Mouse (Mus musculus): Measurements from ENCODE around the gene Ankk1.

The Ankk1 gene

GRCm38 (mm10) chr9:49426921-49427320 lies at the start of gene Ankk1:
TSS of gene Ankk1 (minus strand) at chr9:49427021.
- no peak for DNase-seq

- DNase-seq: no peak
Observed at GRCm38 (mm10) chr9:49472126-49472525, 45.3 kb upstream of the Ankk1 start.

- DNase-seq: no peak
Observed at GRCm38 (mm10) chr9:49470946-49471345, 44.1 kb upstream of the Ankk1 start.

GRCm38 (mm10) chr9:49470006-49470405 lies 43.2 kb upstream of the Ankk1 start:
- no peak for DNase-seq

- DNase-seq: no peak
Observed at GRCm38 (mm10) chr9:49456136-49456535, 29.3 kb upstream of the Ankk1 start.

GRCm38 (mm10) chr9:49452396-49452795 lies 25.6 kb upstream of the Ankk1 start:
- DNase-seq: no peak

GRCm38 (mm10) chr9:49450491-49450890 lies 23.7 kb upstream of the Ankk1 start:
- DNase-seq: no peak

GRCm38 (mm10) chr9:49442621-49443020 lies 15.8 kb upstream of the Ankk1 start:
- DNase-seq: no peak

- no peak for DNase-seq
Observed at GRCm38 (mm10) chr9:49427478-49427877, 657 bp upstream of the Ankk1 start.

GRCm38 (mm10) chr9:49425585-49425984 lies 1.2 kb downstream of the Ankk1 start:
- DNase-seq: no peak

- DNase-seq: no peak
Observed at GRCm38 (mm10) chr9:49423866-49424265, 3.0 kb downstream of the Ankk1 start.

GRCm38 (mm10) chr9:49410621-49411020 lies 16.2 kb downstream of the Ankk1 start:
- no peak for DNase-seq

- DNase-seq: no peak
Observed at GRCm38 (mm10) chr9:49407028-49407427, 19.8 kb downstream of the Ankk1 start.

GRCm38 (mm10) chr9:49403711-49404110 lies 23.1 kb downstream of the Ankk1 start:
- DNase-seq: no peak

GRCm38 (mm10) chr9:49396006-49396405 lies 30.8 kb downstream of the Ankk1 start:
- no peak for DNase-seq

GRCm38 (mm10) chr9:49392242-49392641 lies 34.6 kb downstream of the Ankk1 start:
- DNase-seq: no peak

- DNase-seq: no peak
Observed at GRCm38 (mm10) chr9:49386119-49386518, 40.7 kb downstream of the Ankk1 start.

GRCm38 (mm10) chr9:49385301-49385700 lies 41.5 kb downstream of the Ankk1 start:
- DNase-seq: no peak

- no peak for DNase-seq
Observed at GRCm38 (mm10) chr9:49384855-49385254, 42.0 kb downstream of the Ankk1 start.

- no peak for DNase-seq
Observed at GRCm38 (mm10) chr9:49384041-49384440, 42.8 kb downstream of the Ankk1 start.

- DNase-seq: no peak
Observed at GRCm38 (mm10) chr9:49379962-49380361, 46.9 kb downstream of the Ankk1 start.

- no peak for DNase-seq
Observed at GRCm38 (mm10) chr9:49373946-49374345, 52.9 kb downstream of the Ankk1 start.

- DNase-seq: peak; percentile 49
Observed at GRCm38 (mm10) chr9:49365763-49366162, 61.1 kb downstream of the Ankk1 start.

All from liver (tissue).